ENCODE assay signal across 8 mouse cellular contexts in genomic region chr14:34548391-34549001, GRCm38 (mm10). TPM values are rescaled to one million over a fixed set of nuclear protein-coding genes. Genes with fewer than 3 reads are reported as not detected.
A peak's percentile ranks its signal among the peaks of the same experiment; 100 is the strongest.
DNase-seq lines count a peak whose midpoint lies in the region; ATAC-seq lines count a peak whose summit lies in the region.
"Had no signal": no experiment of that assay in that cellular context is flagged by ENCODE, and none has a peak within 500 bp of the region (broad histone marks: within the 10 kb centered on the region; RNA-seq: fewer than 3 reads in every experiment).

No protein-coding gene starts in this region.

- intact Hi-C loops in left cerebral cortex, postnatal 4 days (cut with DNase I): loop anchor here (5.0 kb wide), 1 partner anchor 46 kb away; the partner anchor contains the start of gene Bmpr1a

- ATAC-seq in inflammation-experienced regulatory T-cells, adult 6 months: peak; percentile 19

- DNase-seq in adrenal gland, adult 18-20 months (ENCODE audit: low spot score in 2 of 2): peak; percentile 41 to 56
- DNase-seq in cerebellum, postnatal 36 days: peak; percentile 51 to 57
- peak; percentile 82 for DNase-seq in gastrocnemius, postnatal 25 days
- DNase-seq in left cerebral cortex, postnatal 4 days: peak; percentile 54
- peak; percentile 72 for DNase-seq in mesoderm, embryonic 11.5 days (ENCODE audit: low read depth, low spot score)
- peak; percentile 91 for DNase-seq in skeletal muscle tissue, adult 2 months (ENCODE audit: low read depth, low spot score)

RNA-seq across cellular contexts. Expression of gene 9230112D13Rik, which starts 25.9 kb away (rescaled TPM):
- total RNA-seq in adrenal gland, adult 18-20 months (2021): not detected
- not detected for total RNA-seq in gastrocnemius, postnatal 25 days (2021)
- polyA plus RNA-seq in inflammation-experienced regulatory T-cells, adult 6 months (2017; shearing (Covaris generic)): not detected
- total RNA-seq in left cerebral cortex, postnatal 4 days (2021): not detected
- total RNA-seq: neutrophil, adult 5-6 weeks had no signal

RNA-seq across cellular contexts. Expression of gene Ldb3, which starts 40.0 kb away (rescaled TPM):
- total RNA-seq in adrenal gland, adult 18-20 months (2021): 1 to 10 TPM in 1 of 2 experiments, under 1 TPM in 1; 0.46 to 2.6 TPM
- 1,000 to 10,000 TPM; 2,264 to 2,912 TPM for total RNA-seq in gastrocnemius, postnatal 25 days (2021)
- not detected for polyA plus RNA-seq in inflammation-experienced regulatory T-cells, adult 6 months (2017; shearing (Covaris generic))
- total RNA-seq in left cerebral cortex, postnatal 4 days (2021): 1 to 10 TPM; 1.5 to 1.7 TPM
- total RNA-seq: neutrophil, adult 5-6 weeks had no signal

RNA-seq across cellular contexts. Expression of gene Bmpr1a, which starts 45.4 kb away (rescaled TPM):
- total RNA-seq in adrenal gland, adult 18-20 months (2021): 10 to 100 TPM; 49.1 to 65.5 TPM
- 10 to 100 TPM; 54.4 to 56.6 TPM for total RNA-seq in gastrocnemius, postnatal 25 days (2021)
- under 1 TPM; 0.36 to 0.40 (median 0.40) TPM for polyA plus RNA-seq in inflammation-experienced regulatory T-cells, adult 6 months (2017; shearing (Covaris generic))
- 10 to 100 TPM; 37.9 to 47.0 TPM for total RNA-seq in left cerebral cortex, postnatal 4 days (2021)

RNA-seq across cellular contexts. Expression of gene Opn4, which starts 51.4 kb away (rescaled TPM):
- total RNA-seq in adrenal gland, adult 18-20 months (2021): not detected
- total RNA-seq in gastrocnemius, postnatal 25 days (2021): not detected
- polyA plus RNA-seq in inflammation-experienced regulatory T-cells, adult 6 months (2017; shearing (Covaris generic)): not detected
- total RNA-seq in left cerebral cortex, postnatal 4 days (2021): not detected
- total RNA-seq: neutrophil, adult 5-6 weeks had no signal

Comparison
In these comparisons a context has a peak if more than half of its experiments do, and no peak if none do; other contexts are left out.
1. Peak in every context shown above with its lines: DNase-seq and ATAC-seq.
2. RNA of gene Ldb3, which starts 40.0 kb away (total RNA-seq): 2,264 to 2,912 TPM in gastrocnemius, postnatal 25 days; 0.46 to 2.6 TPM in adrenal gland, adult 18-20 months and 1.5 to 1.7 TPM in left cerebral cortex, postnatal 4 days; every median in the first group is over 100 times any median in the second.